Mouse (Mus musculus): Measurements from ENCODE around the gene Sh3rf1. TPM values are rescaled to one million over a fixed set of nuclear protein-coding genes. Genes with fewer than 3 reads are reported as not detected.

Sh3rf1 gene
- polyA plus RNA-seq, 1 experiment from 2014 or later = 31.4 TPM

- Histone ChIP-seq H3K4me1 (no peaks in the 10 kb centered on the region), H3K9ac (no peak overlapping the region), H3K36me3 (ENCODE audit: poor library complexity, severe bottlenecking) (peaks cover 57% of the 10 kb centered on the region), H3K4me3 (no peak overlapping the region), H3K4me2 (no peak overlapping the region), H3K9me3 (replicated peaks) (no peaks in the 10 kb centered on the region), H3K27me3 (no peaks in the 10 kb centered on the region), H3K27ac (no peak overlapping the region)
- 81% methylated on average over 9 of the region's 9 CpGs for WGBS
- ATAC-seq = 0 out of 2 replicates have a peak, but pooled peaks have one; percentile 19
Observed at GRCm38 (mm10) chr8:61362301-61362913, 138.7 kb downstream of the Sh3rf1 start.

GRCm38 (mm10) chr8:61373303-61373702, 149.6 kb downstream of the Sh3rf1 start:
- H3K27ac ChIP-seq = no peak overlapping the region
- H3K36me3 ChIP-seq (ENCODE audit: poor library complexity, severe bottlenecking) = peaks cover 53% of the 10 kb centered on the region
- H3K9ac ChIP-seq = no peak overlapping the region
- H3K4me2 ChIP-seq = no peak overlapping the region
- H3K9me3 ChIP-seq (replicated peaks) = no peaks in the 10 kb centered on the region
- H3K4me1 ChIP-seq = peaks cover 28% of the 10 kb centered on the region
- H3K27me3 ChIP-seq = no peaks in the 10 kb centered on the region
- no peak overlapping the region for H3K4me3 ChIP-seq
- 92% methylated on average over 9 of the region's 9 CpGs for WGBS
- no peak for ATAC-seq

DNA sequence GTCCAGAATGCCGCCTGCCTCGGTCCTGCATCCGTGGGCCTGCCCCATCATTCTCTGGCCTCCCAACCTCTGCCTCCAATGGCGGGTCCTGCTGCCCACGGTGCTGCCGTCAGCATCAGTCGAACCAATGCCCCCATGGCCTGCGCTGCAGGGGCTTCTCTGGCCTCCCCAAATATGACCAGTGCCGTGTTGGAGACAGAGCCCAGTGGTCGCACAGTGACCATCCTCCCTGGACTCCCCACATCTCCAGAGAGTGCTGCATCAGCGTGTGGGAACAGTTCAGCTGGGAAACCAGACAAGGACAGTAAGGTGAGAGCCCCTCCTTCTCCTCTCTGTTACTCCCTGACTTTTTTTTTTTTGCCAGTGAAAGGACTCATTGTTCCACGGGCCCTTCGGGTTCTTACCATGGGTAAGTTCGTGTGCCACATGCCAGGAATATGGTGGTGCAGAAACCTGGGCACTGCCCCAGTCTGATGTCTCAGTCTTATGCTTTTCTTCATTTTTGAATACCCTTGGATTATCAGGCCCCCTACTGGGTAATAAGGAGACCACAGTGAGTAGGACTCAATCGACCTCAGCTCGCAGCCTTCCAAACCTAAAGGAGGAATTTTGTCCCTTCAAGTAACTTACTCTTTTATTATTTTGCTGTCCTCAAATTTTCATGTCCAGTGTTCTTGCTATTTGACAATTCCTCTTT, 150.5 kb downstream of the Sh3rf1 start:
- 81% methylated on average over 16 of the region's 16 CpGs for WGBS
- Histone ChIP-seq H3K4me1 (peaks cover 37% of the 10 kb centered on the region), H3K27me3 (no peaks in the 10 kb centered on the region), H3K36me3 (ENCODE audit: poor library complexity, severe bottlenecking) (peaks cover 53% of the 10 kb centered on the region), H3K27ac (no peak overlapping the region), H3K4me3 (no peak overlapping the region), H3K4me2 (no peak overlapping the region), H3K9ac (no peak overlapping the region), H3K9me3 (replicated peaks) (no peaks in the 10 kb centered on the region)
- peak; percentile 42 for ATAC-seq

- Histone ChIP-seq H3K9ac (no peak overlapping the region), H3K27ac (no peak overlapping the region), H3K4me1 (peaks cover 39% of the 10 kb centered on the region), H3K27me3 (no peaks in the 10 kb centered on the region), H3K9me3 (replicated peaks) (no peaks in the 10 kb centered on the region), H3K4me3 (no peak overlapping the region), H3K4me2 (no peak overlapping the region), H3K36me3 (ENCODE audit: poor library complexity, severe bottlenecking) (peaks cover 53% of the 10 kb centered on the region)
- WGBS = 95% methylated on average over 7 of the region's 7 CpGs
- no peak for ATAC-seq
Observed at GRCm38 (mm10) chr8:61375205-61375604, 151.5 kb downstream of the Sh3rf1 start.

DNA sequence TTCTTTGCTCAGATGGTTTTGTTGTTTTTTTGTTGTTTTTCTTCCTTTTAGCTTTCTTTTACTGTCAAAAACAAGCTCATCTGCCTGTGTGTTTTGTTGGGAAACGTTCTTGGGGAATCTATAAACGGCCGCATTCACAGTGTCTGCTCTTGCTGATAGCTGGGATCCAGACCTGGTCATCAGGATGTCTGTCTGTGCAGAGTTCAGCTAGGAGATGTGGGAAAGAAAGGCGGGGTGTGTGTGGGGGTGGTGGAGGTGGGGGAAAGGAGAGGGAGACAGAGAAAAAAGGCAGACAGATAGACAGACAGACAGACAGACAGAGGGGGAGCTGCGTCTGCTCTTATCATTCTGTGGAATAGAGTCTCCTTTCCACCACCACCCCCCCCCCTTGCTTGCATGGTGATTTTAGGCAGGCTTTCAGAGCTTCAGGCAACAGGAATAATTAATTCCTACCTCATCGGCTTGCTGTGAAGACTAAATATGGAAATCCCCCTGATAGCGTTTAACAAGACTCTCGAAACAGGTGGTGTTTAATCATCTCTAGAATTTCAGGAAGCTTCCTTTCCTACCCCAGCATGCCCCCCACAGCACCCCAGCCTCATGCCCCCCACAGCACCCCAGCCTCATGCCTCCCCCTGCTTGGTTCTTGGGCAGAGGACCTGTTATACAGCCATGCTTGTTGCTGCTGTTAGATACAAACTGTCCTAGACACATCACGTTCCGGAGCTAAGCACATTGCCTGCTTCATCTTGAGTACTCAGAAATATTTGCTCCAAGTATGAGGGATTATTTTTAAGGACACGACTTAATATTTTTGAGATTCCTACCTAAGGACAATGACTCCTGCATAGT, 155.4 kb downstream of the Sh3rf1 start:
- H3K4me3 ChIP-seq = no peak overlapping the region
- no peaks in the 10 kb centered on the region for H3K27me3 ChIP-seq
- peak overlapping the region; percentile 67 for H3K27ac ChIP-seq
- H3K9me3 ChIP-seq (replicated peaks) = no peaks in the 10 kb centered on the region
- H3K36me3 ChIP-seq (ENCODE audit: poor library complexity, severe bottlenecking) = peaks cover 53% of the 10 kb centered on the region
- peak; percentile 72; the same call in 1 of the 2 replicates for ATAC-seq
- peak overlapping the region; percentile 38; the same call in 1 of the 2 replicates for H3K9ac ChIP-seq
- 47% methylated on average over 11 of the region's 11 CpGs for WGBS
- H3K4me1 ChIP-seq = peaks cover 46% of the 10 kb centered on the region
- H3K4me2 ChIP-seq = no peak overlapping the region

DNA sequence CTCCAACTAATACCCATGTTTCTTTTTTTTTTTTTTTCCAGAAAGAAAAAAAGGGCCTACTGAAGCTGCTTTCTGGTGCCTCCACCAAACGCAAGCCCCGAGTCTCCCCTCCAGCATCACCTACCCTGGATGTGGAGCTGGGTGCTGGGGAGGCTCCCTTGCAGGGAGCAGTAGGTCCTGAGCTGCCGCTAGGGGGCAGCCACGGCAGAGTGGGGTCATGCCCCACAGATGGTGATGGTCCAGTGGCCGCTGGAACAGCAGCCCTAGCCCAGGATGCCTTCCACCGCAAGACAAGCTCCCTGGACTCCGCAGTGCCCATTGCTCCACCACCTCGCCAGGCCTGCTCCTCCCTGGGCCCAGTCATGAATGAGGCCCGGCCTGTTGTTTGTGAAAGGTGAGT, 160.9 kb downstream of the Sh3rf1 start:
- peaks cover 48% of the 10 kb centered on the region for H3K36me3 ChIP-seq (ENCODE audit: poor library complexity, severe bottlenecking)
- no peak overlapping the region for H3K4me2 ChIP-seq
- ATAC-seq = no peak
- H3K4me3 ChIP-seq = no peak overlapping the region
- H3K27me3 ChIP-seq = no peaks in the 10 kb centered on the region
- H3K27ac ChIP-seq = no peak overlapping the region
- no peaks in the 10 kb centered on the region for H3K9me3 ChIP-seq (replicated peaks)
- no peak overlapping the region for H3K9ac ChIP-seq
- peaks cover 50% of the 10 kb centered on the region for H3K4me1 ChIP-seq
- 79% methylated on average over 9 of the region's 9 CpGs for WGBS

- Histone ChIP-seq H3K4me3 (no peak overlapping the region), H3K27ac (peak overlapping the region; percentile 92), H3K4me1 (peaks cover 54% of the 10 kb centered on the region), H3K36me3 (ENCODE audit: poor library complexity, severe bottlenecking) (peaks cover 53% of the 10 kb centered on the region), H3K9me3 (replicated peaks) (no peaks in the 10 kb centered on the region), H3K9ac (no peak overlapping the region), H3K4me2 (no peak overlapping the region), H3K27me3 (no peaks in the 10 kb centered on the region)
- WGBS = 80% methylated on average over 11 of the region's 11 CpGs
- ATAC-seq = no peak
Observed at GRCm38 (mm10) chr8:61385502-61386191, 162.0 kb downstream of the Sh3rf1 start.

- Histone ChIP-seq H3K27ac (peak overlapping the region; percentile 92), H3K4me2 (peak overlapping the region; percentile 26), H3K9ac (0 out of 2 replicates have a peak overlapping the region, but pooled peaks have one; percentile 30), H3K4me1 (peaks cover 60% of the 10 kb centered on the region), H3K27me3 (no peaks in the 10 kb centered on the region), H3K9me3 (replicated peaks) (no peaks in the 10 kb centered on the region), H3K36me3 (ENCODE audit: poor library complexity, severe bottlenecking) (peaks cover 48% of the 10 kb centered on the region), H3K4me3 (no peak overlapping the region)
- WGBS = 2% methylated on average over 7 of the region's 7 CpGs
- ATAC-seq = peak; percentile 85
Observed at GRCm38 (mm10) chr8:61386645-61387044, 163.0 kb downstream of the Sh3rf1 start.

GRCm38 (mm10) chr8:61387501-61387963, 163.9 kb downstream of the Sh3rf1 start:
- Histone ChIP-seq H3K36me3 (ENCODE audit: poor library complexity, severe bottlenecking) (peaks cover 43% of the 10 kb centered on the region), H3K4me1 (peaks cover 57% of the 10 kb centered on the region), H3K9me3 (replicated peaks) (no peaks in the 10 kb centered on the region), H3K4me2 (peak overlapping the region; percentile 26; the same call in 1 of the 2 replicates), H3K4me3 (no peak overlapping the region), H3K27me3 (no peaks in the 10 kb centered on the region), H3K9ac (0 out of 2 replicates have a peak overlapping the region, but pooled peaks have one; percentile 39), H3K27ac (peak overlapping the region; percentile 92)
- peak; percentile 44 for ATAC-seq
- WGBS = 18% methylated on average over 6 of the region's 6 CpGs

GRCm38 (mm10) chr8:61388341-61388740, 164.7 kb downstream of the Sh3rf1 start:
- H3K4me3 ChIP-seq = no peak overlapping the region
- ATAC-seq = no peak
- H3K9me3 ChIP-seq (replicated peaks) = no peaks in the 10 kb centered on the region
- peaks cover 47% of the 10 kb centered on the region for H3K36me3 ChIP-seq (ENCODE audit: poor library complexity, severe bottlenecking)
- no peak overlapping the region for H3K9ac ChIP-seq
- H3K27me3 ChIP-seq = no peaks in the 10 kb centered on the region
- peak overlapping the region; percentile 92 for H3K27ac ChIP-seq
- peaks cover 50% of the 10 kb centered on the region for H3K4me1 ChIP-seq
- WGBS = 62% methylated on average over 9 of the region's 9 CpGs
- no peak overlapping the region for H3K4me2 ChIP-seq

DNA sequence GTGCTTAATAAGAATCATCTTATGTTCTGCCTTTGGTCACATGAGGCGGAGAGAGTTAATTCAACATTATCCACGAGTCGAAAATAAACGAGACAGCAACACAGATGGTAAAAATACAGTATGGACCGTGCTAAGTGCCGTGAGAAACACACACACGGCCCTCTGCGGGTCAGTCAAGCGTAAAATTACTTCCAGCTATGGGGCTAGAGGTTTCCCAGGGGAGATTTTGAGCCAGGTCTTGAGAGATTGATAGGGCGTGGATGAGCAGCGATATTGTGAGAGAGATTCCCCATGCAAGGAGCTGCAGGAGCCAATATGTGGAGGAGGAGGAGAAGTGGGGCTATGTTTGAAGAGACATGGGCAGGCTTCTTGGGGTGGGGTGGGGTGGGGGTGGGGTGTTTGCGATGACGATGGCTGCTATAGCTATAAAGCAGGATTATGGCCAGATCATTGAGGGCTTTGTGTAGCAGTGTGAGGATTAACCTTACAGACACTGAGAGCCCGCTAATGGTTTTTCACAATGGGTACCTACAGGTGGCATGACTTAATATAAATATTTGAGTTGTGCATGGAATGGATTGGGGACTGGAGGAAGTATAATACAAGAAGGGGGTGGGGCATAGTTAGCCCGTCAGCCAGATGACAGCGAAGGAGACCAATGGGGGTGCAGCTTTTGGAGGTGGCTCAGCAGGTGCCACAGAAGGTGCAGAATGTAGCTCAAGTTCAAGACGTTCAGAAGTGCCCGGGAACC, 166.8 kb downstream of the Sh3rf1 start:
- no peak overlapping the region for H3K27ac ChIP-seq
- no peaks in the 10 kb centered on the region for H3K27me3 ChIP-seq
- no peak for ATAC-seq
- 50% methylated on average over 18 of the region's 18 CpGs for WGBS
- no peak overlapping the region for H3K9ac ChIP-seq
- no peak overlapping the region for H3K4me3 ChIP-seq
- H3K4me2 ChIP-seq = no peak overlapping the region
- no peaks in the 10 kb centered on the region for H3K9me3 ChIP-seq (replicated peaks)
- peaks cover 41% of the 10 kb centered on the region for H3K4me1 ChIP-seq
- H3K36me3 ChIP-seq (ENCODE audit: poor library complexity, severe bottlenecking) = peaks cover 43% of the 10 kb centered on the region
